Mouse (Mus musculus) heart, postnatal 0 days (tissue): ENCODE measurements around the gene Sez6l.

Experiments
- CTCF ChIP-seq: IDR thresholded peaks from 2 replicates; pipeline ENCODE4 v1.5.1; 2016; ENCODE audit warnings: antibody characterized with exemption, control low read depth, low read depth
- EP300 ChIP-seq: IDR thresholded peaks from 2 replicates; pipeline ENCODE4 v1.6.1; 2016; ENCODE audit warnings: antibody characterized with exemption, low read depth

DNA sequence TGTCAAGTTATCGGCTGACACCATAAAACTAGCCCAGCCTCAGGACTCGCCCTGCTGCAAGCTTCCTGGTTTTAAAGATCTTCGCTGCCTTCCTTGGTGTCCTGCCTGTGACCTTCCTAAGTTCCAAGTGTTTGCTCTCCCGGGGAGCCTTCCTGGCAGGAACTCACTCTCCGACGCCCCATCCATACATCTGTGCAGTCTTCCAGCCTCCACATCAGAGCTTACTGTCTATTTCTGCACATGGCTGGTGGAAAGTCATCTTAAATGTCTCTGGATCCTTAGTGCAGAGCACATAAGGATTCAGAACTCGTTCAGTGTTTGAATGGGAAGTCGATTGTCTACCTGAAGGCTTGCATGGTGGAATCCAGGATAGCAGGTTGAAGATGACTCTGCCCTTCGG, 59.5 kb downstream of the Sez6l start:
- TF ChIP-seq CTCF (no peak), EP300 (no peak)
